Mouse (Mus musculus) heart, postnatal 0 days (tissue): ENCODE measurements around the gene Mafg.

Source experiments
- CTCF ChIP-seq: IDR thresholded peaks from 2 replicates; pipeline ENCODE4 v1.5.1; 2016; ENCODE audit warnings: antibody characterized with exemption, control low read depth, low read depth
- EP300 ChIP-seq: IDR thresholded peaks from 2 replicates; pipeline ENCODE4 v1.6.1; 2016; ENCODE audit warnings: antibody characterized with exemption, low read depth

DNA sequence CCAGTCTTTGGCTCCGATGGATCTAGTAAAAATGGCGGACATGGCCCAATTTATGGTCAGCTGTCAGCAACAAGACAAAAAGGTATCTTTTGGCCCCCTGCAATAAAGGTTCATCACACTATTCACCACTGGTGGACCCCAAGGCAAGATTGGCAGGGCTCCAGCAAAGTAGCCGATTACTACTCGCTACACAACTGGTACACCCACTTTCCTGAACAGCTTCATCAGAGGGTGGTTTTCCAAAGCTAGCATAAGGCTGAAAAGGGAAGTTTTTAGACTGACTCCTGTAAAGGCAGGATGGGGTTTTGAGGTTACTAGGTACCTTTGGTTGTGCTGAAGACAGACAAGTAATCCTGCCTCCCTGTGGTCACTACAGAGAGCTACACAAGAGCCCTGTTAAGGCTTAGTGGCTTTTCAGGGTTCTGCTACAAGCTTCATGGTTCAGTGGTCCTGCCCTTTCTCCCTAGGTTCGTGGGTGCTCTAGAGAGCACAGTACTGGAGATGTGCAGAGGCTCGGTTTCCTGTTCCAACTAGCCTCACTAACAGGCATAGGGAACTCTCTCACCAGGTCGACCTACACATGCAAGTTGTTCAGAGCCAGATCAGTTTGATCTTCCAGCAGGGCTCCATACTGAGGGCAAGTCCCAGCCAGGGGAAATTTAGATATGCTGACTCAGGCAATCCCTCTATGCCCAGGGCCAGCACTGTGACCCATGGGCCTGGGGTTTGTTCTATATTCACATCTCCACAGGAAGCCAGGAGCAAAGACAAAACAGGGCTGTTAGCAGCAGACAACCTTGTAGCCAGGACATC, 56.0 kb downstream of the Mafg start:
- peak; percentile 56 for TF ChIP-seq CTCF
- TF ChIP-seq EP300, result no peak
